Mouse (Mus musculus) hindbrain, embryonic 12.5 days (tissue): ENCODE measurements around the gene Retreg1. TPM values are rescaled to one million over a fixed set of nuclear protein-coding genes. Genes with fewer than 3 reads are reported as not detected.

Experiments used
- ATAC-seq: fragments of 200-750 bp; cut with Nextera tagmentation; 2 replicates; pipeline ENCODE4 v1.8.0; 2017; ENCODE audit warnings: moderate TSS enrichment; ENCODE audit not compliant: low FRiP score
- H3K27ac ChIP-seq: fragments of 300-500 bp; sonication (generic); 2 replicates; pipeline ENCODE4 v1.5.1; 2016; ENCODE audit warnings: mild to moderate bottlenecking
- H3K27me3 ChIP-seq: fragments of 300-500 bp; sonication (generic); 2 replicates; pipeline ENCODE4 v1.6.1; 2016; ENCODE audit warnings: mild to moderate bottlenecking
- H3K36me3 ChIP-seq: fragments of 300-500 bp; sonication (generic); 2 replicates; pipeline ENCODE4 v1.6.1; 2016; ENCODE audit warnings: mild to moderate bottlenecking
- H3K4me1 ChIP-seq: fragments of 300-500 bp; sonication (generic); 2 replicates; pipeline ENCODE4 v1.6.1; 2016
- H3K4me2 ChIP-seq: fragments of 300-500 bp; sonication (generic); replicated peaks from 2 replicates; pipeline ENCODE4 v1.6.1; 2016; ENCODE audit warnings: mild to moderate bottlenecking
- H3K4me3 ChIP-seq: fragments of 300-500 bp; sonication (generic); 2 replicates; pipeline ENCODE4 v1.5.1; 2016; ENCODE audit warnings: mild to moderate bottlenecking
- H3K9ac ChIP-seq: fragments of 300-500 bp; sonication (generic); 2 replicates; pipeline ENCODE4 v1.6.1; 2016; ENCODE audit warnings: mild to moderate bottlenecking, moderate library complexity
- H3K9me3 ChIP-seq: fragments of 300-500 bp; sonication (generic); replicated peaks from 2 replicates; pipeline ENCODE4 v1.6.1; 2016; ENCODE audit warnings: mild to moderate bottlenecking
- WGBS: fragments of 180-500 bp; shearing (Covaris S2); methylation state at CpG from one replicate; pipeline ENCODE4 v1.1.7; 2016; 5-methylcytosine and 5-hydroxymethylcytosine counted together
- polyA plus RNA-seq: library from polyadenylated mRNA; unstranded; fragments of >200 nt; fragmentation: Nextera tagmentation; extraction: Ambion mirVana; gene quantifications from 2 replicates; pipeline ENCODE4 v1.2.1, GENCODE M21; 2016

Gene Retreg1
- polyA plus RNA-seq, 1 experiment from 2014 or later, result 4.5 TPM

DNA sequence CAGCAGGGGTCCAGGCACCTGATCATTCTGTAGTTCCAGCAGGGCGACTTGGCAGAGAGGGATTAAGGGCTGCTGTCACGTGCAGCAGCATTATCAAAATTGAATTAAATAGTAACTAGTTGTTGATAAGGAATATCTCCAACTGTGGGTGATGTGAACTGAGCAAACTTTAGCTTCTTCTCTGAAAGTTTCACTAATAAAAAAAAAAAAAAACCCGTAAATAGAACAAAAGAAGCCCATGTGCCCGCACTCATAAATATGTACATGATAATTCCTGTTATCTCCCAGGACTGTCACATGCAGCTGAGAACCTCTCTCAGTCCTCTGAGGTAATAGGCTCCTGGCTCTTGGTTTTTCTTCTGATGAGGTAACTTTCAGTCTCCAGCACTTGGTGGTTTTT lies 99.4 kb downstream of the Retreg1 start:
- H3K9me3 ChIP-seq, result no peaks in the 10 kb centered on the region
- H3K4me1 ChIP-seq, result 0 out of 2 replicates have a peak, but pooled peaks cover 4% of the 10 kb centered on the region
- H3K9ac ChIP-seq, result no peak overlapping the region
- no peak overlapping the region for H3K4me3 ChIP-seq
- no peak overlapping the region for H3K27ac ChIP-seq
- no peaks in the 10 kb centered on the region for H3K27me3 ChIP-seq
- 69% methylated on average over 4 of the region's 4 CpGs for WGBS
- ATAC-seq, result no peak
- no peaks in the 10 kb centered on the region for H3K36me3 ChIP-seq
- no peak overlapping the region for H3K4me2 ChIP-seq

DNA sequence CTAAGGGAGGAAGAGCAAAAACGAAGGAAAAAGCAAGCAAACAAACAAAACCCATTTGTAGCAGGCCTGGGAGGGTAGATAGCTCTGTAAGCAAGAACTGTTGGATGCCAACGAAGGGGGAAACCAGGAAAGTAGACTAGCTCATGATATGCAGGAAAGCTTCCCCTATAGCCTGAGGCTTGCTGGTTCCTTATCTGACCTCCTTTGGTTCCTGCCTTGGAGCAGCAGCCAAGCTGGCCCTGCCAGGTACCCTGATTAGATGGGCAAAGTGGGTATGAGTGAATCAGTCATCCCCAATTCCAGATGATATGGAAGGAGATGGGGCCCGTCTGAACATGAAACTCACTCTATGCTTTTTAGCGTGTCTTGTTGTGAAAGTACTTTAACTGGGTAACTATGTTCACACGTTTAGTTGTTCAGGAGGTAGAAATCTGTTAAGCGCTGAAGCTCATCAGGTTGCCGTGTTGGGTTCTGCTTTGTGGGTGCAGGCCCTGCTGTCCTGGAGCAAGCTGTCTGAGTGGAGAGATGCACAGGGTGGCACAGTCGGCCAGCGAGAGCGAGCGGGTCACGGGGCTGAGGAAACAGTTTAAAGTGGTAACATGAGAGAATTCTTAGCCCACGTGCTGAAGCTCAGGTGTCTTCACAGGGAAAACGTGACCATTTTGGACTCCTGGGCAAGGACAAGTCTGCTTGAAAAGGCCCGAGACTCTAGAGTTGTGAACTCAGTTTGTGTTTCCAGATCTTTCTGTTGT lies 100.6 kb downstream of the Retreg1 start:
- no peaks in the 10 kb centered on the region for H3K36me3 ChIP-seq
- no peak for ATAC-seq
- 90% methylated on average over 15 of the region's 15 CpGs for WGBS

DNA sequence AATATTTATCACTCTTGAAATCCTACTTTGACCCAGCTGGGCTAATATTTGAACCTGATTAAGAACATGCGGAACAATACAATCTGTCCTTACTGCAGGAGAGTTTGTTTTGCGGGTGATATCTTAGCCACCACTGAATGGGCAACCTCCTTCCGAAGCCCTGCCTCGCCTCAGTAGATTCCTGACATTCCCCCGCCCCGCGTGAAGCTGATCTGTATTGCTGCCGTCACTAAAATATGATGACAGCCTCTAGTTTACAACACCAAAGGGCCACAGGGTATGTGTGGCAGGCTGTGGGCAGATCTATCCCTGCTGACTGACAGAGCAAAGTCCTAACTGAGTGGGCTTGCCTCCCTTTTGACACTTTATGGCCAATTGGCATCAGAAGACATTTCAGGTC lies 102.2 kb downstream of the Retreg1 start:
- H3K27ac ChIP-seq, result no peak overlapping the region
- H3K4me2 ChIP-seq, result no peak overlapping the region
- no peaks in the 10 kb centered on the region for H3K36me3 ChIP-seq
- no peak for ATAC-seq
- WGBS, result 84% methylated on average over 8 of the region's 8 CpGs
- H3K4me3 ChIP-seq, result no peak overlapping the region
- no peaks in the 10 kb centered on the region for H3K9me3 ChIP-seq
- H3K9ac ChIP-seq, result no peak overlapping the region
- H3K4me1 ChIP-seq, result 0 out of 2 replicates have a peak, but pooled peaks cover 4% of the 10 kb centered on the region
- no peaks in the 10 kb centered on the region for H3K27me3 ChIP-seq

More for the DNA sequence above, 100.6 kb downstream of the Retreg1 start:
- Histone ChIP-seq H3K27ac (no peak overlapping the region), H3K4me3 (no peak overlapping the region), H3K9ac (no peak overlapping the region), H3K4me2 (no peak overlapping the region), H3K4me1 (0 out of 2 replicates have a peak, but pooled peaks cover 4% of the 10 kb centered on the region), H3K27me3 (no peaks in the 10 kb centered on the region), H3K9me3 (no peaks in the 10 kb centered on the region)

DNA sequence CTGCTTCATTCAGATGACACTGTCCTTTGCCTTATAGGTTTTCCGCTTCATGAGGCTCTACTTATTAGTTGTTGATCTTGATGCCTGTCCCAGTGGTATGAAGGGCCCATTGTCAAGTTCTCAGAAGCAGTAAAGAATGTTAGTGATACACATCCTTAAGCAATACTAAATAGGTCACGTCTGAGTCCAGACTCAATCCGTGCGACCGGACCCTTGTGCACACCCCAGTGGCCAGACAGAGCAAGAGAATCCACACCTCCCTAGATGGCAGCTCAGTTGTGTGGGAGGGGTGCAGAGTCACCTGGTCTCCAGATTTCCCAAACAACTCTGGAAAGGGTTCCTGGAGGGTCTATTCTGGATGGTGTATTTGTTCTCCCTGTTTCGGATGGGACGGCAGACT lies 103.5 kb downstream of the Retreg1 start:
- Histone ChIP-seq H3K36me3 (no peaks in the 10 kb centered on the region), H3K9ac (no peak overlapping the region), H3K4me1 (no peaks in the 10 kb centered on the region), H3K4me3 (no peak overlapping the region), H3K9me3 (no peaks in the 10 kb centered on the region), H3K4me2 (no peak overlapping the region), H3K27me3 (no peaks in the 10 kb centered on the region), H3K27ac (no peak overlapping the region)
- no peak for ATAC-seq
- WGBS, result 91% methylated on average over 7 of the region's 7 CpGs

DNA sequence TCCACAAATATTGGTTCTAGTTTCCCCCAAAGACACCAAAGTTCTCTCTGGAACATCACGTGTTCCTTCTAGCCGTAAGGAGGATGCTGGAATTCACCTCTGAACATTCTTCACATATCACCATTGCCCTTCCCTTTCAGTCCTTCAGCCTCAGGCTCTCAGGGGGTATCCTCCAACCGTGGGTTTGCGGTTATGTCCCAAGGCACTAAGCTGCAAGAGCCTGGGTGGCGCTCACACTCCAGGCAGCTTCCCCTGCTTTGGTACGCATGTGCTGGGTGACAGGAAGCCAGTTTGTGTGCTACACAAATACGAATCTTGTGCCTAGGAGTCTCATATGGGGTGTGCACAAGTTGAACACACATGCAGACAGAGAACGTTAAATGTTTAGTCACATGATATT lies 104.4 kb downstream of the Retreg1 start:
- 78% methylated on average over 8 of the region's 8 CpGs for WGBS
- Histone ChIP-seq H3K9me3 (no peaks in the 10 kb centered on the region), H3K9ac (no peak overlapping the region), H3K27me3 (no peaks in the 10 kb centered on the region), H3K36me3 (no peaks in the 10 kb centered on the region), H3K4me1 (no peaks in the 10 kb centered on the region), H3K4me3 (no peak overlapping the region), H3K27ac (no peak overlapping the region), H3K4me2 (no peak overlapping the region)
- no peak for ATAC-seq

DNA sequence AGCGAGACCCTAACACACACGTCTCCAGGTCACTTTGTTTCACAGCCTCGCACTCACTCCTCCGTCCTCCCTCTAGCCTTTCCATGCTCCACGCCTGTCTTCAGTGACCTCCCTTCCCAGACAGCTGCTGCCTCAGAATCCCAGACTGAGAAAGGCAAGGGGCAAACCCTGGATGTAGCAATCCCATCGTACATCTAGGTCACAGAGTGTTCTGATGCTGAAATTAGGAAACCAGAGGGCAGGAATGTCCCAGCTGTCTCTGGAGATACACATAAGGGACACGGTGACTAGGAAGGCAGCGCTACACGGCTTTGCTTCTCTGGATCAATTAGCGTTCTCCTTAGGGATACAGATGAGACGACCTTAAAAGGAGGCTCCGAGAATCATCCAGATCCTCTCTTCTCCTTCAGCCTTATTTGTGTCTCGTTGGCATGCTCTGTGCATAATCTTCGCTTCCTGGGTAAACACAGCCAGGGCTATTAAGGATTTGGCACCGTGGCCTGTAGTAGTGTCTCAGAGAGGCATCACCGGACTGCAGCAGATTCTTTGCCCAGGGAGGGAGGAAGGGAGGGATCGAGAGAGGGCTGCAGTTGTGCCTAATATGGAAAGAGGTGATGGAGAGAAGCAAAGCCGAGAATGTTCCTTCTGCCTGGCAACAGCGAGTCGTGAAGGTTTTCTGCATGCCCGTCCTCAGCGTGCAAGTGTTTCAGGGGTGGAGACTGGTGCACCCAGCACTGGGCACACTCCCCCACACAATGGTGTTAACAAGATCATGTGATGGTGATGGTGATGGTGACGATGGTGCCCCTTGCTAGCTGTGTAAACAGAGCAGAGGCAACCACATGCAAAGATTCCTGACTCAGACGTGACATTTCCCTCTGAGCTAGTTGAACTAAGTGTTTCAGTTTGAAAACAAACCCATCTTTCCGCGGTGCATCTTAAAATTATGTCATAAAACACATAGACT lies 105.6 kb downstream of the Retreg1 start:
- 84% methylated on average over 26 of the region's 26 CpGs for WGBS
- no peak overlapping the region for H3K27ac ChIP-seq

DNA sequence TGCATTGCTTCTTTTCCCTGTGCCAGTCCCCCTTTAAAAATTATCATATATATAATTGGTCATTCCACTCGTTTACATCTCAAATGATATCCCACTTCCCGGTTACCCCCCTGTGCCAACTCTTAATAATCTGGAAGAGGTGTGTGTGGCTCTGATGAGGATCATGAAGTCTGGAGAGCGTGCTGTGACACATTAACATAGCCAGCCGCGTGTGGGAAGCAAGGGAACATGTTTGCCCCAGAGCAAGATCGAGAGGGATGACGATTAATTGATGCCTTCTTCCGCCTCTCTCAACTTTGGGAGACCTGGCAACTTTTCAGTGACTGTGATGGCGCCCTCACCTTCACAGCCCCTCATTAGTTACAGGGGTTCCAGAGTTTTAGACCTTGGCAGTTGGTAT lies 106.7 kb downstream of the Retreg1 start:
- no peaks in the 10 kb centered on the region for H3K9me3 ChIP-seq
- no peak overlapping the region for H3K4me2 ChIP-seq
- H3K27ac ChIP-seq, result no peak overlapping the region
- H3K27me3 ChIP-seq, result no peaks in the 10 kb centered on the region
- no peak for ATAC-seq
- no peak overlapping the region for H3K4me3 ChIP-seq
- H3K9ac ChIP-seq, result no peak overlapping the region
- no peaks in the 10 kb centered on the region for H3K4me1 ChIP-seq
- 81% methylated on average over 9 of the region's 9 CpGs for WGBS
- H3K36me3 ChIP-seq, result no peaks in the 10 kb centered on the region

More for the DNA sequence above, 105.6 kb downstream of the Retreg1 start:
- Histone ChIP-seq H3K27me3 (no peaks in the 10 kb centered on the region), H3K4me1 (no peaks in the 10 kb centered on the region), H3K36me3 (no peaks in the 10 kb centered on the region), H3K4me2 (no peak overlapping the region), H3K4me3 (no peak overlapping the region), H3K9ac (no peak overlapping the region), H3K9me3 (no peaks in the 10 kb centered on the region)
- ATAC-seq, result no peak

DNA sequence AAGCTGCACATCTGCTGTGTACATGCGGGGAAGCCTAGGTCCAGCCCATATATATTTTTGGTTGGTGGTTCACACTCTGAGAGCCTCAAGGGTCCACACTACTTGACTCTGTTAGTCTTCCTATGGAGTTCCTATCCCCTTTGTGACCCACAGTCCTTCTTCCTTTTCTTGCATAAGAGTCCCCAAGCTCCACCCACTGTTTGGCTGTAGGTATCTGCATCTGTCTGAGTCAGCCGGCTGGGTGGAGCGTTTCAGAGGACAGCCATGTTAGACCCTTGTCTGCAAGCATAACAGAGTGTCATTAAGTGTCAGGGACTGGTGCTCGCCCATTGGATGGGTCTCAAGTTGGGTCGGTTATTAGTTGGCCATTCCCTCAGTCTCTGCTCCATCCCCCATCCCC lies 107.6 kb downstream of the Retreg1 start:
- no peak for ATAC-seq
- Histone ChIP-seq H3K27ac (no peak overlapping the region), H3K9me3 (no peaks in the 10 kb centered on the region), H3K4me3 (no peak overlapping the region), H3K27me3 (no peaks in the 10 kb centered on the region), H3K4me2 (no peak overlapping the region), H3K36me3 (no peaks in the 10 kb centered on the region), H3K4me1 (no peaks in the 10 kb centered on the region), H3K9ac (no peak overlapping the region)
- WGBS, result 79% methylated on average over 5 of the region's 5 CpGs

DNA sequence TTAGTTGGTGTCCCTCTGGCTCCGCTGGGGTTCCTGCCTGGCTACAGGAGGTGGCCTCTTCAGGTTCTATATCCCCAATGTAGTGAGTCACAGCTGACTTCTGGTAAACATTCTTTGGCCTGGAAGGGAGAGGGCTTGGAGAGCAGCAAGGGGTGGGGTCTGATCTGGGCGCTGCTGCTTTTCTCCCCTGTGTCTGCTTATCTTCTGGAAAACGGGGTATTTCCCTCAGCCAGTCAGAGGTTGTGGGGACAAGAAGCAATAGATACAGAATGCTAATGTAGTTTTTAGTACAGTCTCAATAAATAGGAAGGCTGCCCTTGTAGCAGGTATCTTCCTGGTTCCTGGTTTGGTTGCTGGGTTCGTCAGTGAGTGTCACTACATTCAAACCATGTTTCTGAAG lies 108.1 kb downstream of the Retreg1 start:
- 80% methylated on average over 4 of the region's 4 CpGs for WGBS
- no peak for ATAC-seq
- Histone ChIP-seq H3K36me3 (no peaks in the 10 kb centered on the region), H3K27ac (no peak overlapping the region), H3K4me3 (no peak overlapping the region), H3K9me3 (no peaks in the 10 kb centered on the region), H3K27me3 (no peaks in the 10 kb centered on the region), H3K4me1 (no peaks in the 10 kb centered on the region), H3K9ac (no peak overlapping the region), H3K4me2 (no peak overlapping the region)

DNA sequence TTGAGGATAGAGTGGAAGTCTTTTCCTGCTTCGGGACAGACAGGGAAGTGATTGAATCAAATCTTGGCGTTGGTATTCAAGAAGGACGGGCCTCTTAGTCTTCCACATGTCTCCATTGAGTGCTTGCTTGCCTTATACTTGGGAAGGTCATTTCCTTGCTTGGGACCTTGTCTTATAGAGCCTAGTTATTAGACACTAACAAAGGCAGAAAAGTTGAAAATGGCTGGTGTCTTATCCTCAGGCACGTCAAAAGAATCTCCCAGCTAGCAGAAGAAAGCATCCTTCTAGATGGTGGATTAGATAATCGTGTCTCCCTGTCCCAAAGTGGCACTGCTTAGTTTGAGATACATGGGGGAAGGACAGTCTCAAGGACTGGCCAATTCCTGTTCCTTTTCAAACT lies 113.0 kb downstream of the Retreg1 start:
- no peak overlapping the region for H3K27ac ChIP-seq
- H3K36me3 ChIP-seq, result no peaks in the 10 kb centered on the region
- no peak overlapping the region for H3K9ac ChIP-seq
- no peak overlapping the region for H3K4me3 ChIP-seq
- H3K4me1 ChIP-seq, result no peaks in the 10 kb centered on the region
- 83% methylated on average over 5 of the region's 5 CpGs for WGBS
- H3K4me2 ChIP-seq, result no peak overlapping the region
- ATAC-seq, result no peak
- H3K27me3 ChIP-seq, result no peaks in the 10 kb centered on the region
- no peaks in the 10 kb centered on the region for H3K9me3 ChIP-seq

DNA sequence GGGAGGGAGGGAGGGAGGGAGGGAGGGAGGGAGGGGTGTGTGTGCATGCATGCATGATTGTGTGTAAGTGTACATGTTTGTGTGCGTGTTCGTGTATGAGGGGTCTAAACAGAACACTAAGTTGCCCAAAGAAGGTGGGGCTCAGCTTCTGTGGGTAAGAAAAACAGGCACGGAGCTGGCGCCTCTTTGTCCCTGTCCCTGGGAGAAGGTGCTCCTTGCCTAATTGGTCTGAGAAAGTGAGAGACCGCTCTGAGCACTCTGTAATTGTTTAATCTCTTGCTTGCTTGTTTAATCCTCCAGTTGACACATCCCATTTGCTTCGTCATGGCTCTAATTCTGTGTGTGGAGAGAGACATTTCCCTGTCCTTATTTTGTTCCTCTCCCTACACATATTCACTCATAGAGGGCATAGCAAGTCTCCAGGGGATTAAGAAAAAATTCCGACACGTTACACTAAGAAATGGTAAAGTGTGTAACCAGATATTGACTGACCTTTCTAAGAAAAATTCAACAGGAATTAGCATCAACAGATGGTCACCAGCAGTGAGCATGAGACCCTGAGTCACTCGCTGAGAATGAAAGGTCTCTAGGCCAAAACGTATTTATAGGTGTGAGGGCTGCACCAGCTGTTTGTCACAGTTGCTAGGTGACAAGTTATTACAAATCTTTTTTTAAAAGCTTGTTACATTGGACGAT lies 113.6 kb downstream of the Retreg1 start:
- Histone ChIP-seq H3K4me2 (no peak overlapping the region), H3K4me3 (no peak overlapping the region), H3K36me3 (no peaks in the 10 kb centered on the region), H3K9me3 (no peaks in the 10 kb centered on the region), H3K9ac (no peak overlapping the region), H3K27me3 (no peaks in the 10 kb centered on the region), H3K27ac (no peak overlapping the region), H3K4me1 (no peaks in the 10 kb centered on the region)
- no peak for ATAC-seq
- 55% methylated on average over 11 of the region's 11 CpGs for WGBS

DNA sequence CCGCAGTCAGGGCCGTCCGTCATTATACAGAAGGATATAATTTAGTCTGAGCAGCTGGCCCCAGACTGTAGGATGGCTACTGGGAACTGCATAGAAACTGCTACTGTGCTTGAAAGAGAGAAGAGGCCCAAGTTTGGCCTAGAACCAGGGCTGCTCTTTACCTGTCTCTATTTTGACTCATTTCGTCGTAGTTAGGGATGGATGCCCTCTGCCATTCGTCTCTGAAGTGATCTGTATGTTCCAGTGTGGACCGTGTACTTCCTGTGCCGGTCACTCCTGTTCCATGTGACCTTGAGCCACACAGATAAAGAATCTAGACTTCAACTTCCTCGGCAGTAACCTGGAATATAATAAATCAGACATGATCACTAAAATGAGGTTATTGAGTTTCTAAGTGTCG lies 114.7 kb downstream of the Retreg1 start:
- no peak for ATAC-seq
- 85% methylated on average over 10 of the region's 10 CpGs for WGBS

More for the DNA sequence above, 114.7 kb downstream of the Retreg1 start:
- H3K27ac ChIP-seq, result no peak overlapping the region
- no peak overlapping the region for H3K4me2 ChIP-seq
- H3K4me1 ChIP-seq, result no peaks in the 10 kb centered on the region
- no peak overlapping the region for H3K9ac ChIP-seq
- H3K4me3 ChIP-seq, result no peak overlapping the region
- H3K36me3 ChIP-seq, result no peaks in the 10 kb centered on the region
- no peaks in the 10 kb centered on the region for H3K9me3 ChIP-seq
- H3K27me3 ChIP-seq, result no peaks in the 10 kb centered on the region
